Mouse (Mus musculus) megakaryocyte, adult 5-6 weeks (primary cell): ENCODE results near the gene Mre11a. TPM values are rescaled to one million over a fixed set of nuclear protein-coding genes. Genes with fewer than 3 reads are reported as not detected.
A peak's percentile ranks its signal among the peaks of the same experiment; 100 is the strongest.
"Not testable (repeated sequence)": the region's sequence is repeated elsewhere in the genome, so short reads cannot be mapped to it uniquely, and the experiment has no call there.

Experiments used
- ATAC-seq: 2 replicates; pipeline ENCODE4 v1.8.0; 2016; ENCODE audit warnings: mild to moderate bottlenecking, inconsistent platforms; ENCODE audit not compliant: poor library complexity, severe bottlenecking
- total RNA-seq, 2 experiments: library from RNA; stranded (forward) in 1 of 2; stranded (reverse) in 1 of 2; fragments of 153-499, 151-499 nt in 1 of 2; fragments of 221-1000, 200-1000 nt in 1 of 2; gene quantifications; 2 replicates each; pipeline versions ENCODE4 v1.2.3 to v1.2.4; 2015 to 2017

Gene Mre11a
- total RNA-seq, 2 experiments from 2014 or later: 19.1 to 42.1 TPM

DNA sequence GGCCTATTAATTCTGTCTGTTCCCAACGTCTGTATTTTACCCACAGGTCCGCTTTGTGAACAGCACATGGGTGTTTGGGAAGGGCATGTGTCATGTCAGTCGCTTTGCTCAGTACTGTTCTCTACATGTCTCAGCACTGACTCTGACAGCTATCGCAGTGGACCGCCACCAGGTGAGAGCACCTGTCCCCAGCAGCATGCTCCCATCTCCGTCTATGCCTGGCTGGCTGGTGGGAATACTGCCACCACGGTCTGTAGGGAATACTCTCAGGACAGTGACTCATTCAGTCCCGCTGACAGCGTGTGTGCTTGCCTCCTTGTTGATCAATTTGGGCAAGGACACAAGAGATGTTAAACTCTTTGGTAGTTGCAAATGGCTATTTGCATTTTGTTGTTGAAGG is 80.3 kb downstream of the Mre11a start:
- no peak for ATAC-seq

DNA sequence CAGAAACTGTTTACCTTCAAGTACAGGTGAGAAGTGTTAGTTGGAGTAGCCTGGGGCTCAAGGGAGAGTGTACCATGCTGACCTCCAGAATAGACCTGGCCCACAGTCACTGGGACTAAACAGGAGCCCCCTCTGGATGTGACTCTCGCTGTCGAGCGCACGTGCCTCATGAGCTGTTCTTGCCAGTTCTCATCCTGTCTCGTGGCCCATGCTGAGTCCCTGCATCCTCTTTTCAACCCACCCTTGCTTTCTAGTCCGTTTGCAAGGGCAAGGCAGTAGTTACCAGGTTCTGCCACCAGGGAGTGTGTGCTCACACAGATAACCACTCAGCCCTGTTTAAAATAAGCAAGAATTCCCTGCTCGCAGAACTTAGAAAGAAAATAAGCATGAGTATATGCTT is 82.5 kb downstream of the Mre11a start:
- peak; percentile 88 for ATAC-seq

DNA sequence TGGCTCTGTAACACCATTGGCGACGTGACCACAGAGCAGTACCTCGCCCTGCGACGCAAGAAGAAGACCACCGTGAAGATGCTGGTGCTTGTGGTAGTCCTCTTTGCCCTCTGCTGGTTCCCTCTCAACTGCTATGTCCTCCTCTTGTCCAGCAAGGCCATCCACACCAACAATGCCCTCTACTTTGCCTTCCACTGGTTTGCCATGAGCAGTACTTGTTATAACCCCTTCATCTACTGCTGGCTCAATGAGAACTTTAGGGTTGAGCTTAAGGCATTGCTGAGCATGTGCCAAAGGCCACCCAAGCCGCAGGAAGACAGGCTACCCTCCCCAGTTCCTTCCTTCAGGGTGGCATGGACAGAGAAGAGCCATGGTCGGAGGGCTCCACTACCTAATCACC is 83.9 kb downstream of the Mre11a start:
- ATAC-seq: no peak

DNA sequence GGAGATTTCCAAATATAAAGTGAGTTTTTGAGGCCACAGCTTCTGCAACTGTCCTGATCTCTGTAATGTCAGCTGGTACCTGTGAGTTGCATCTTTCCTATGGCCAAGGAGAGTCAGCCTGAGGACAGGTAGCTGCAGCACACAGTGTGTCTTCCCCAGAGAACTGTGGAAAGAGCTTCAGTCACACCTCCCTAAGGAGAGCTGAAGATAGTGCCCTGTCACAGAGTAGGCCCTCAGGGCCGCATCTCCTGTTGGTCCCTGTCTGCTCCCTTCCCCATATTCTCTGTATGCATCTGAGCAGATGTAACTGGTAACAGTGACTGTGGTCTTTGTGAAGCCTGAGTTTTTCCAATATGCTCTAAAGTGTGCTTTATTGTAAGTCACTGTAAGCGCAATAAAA is 85.9 kb downstream of the Mre11a start:
- ATAC-seq: no peak

DNA sequence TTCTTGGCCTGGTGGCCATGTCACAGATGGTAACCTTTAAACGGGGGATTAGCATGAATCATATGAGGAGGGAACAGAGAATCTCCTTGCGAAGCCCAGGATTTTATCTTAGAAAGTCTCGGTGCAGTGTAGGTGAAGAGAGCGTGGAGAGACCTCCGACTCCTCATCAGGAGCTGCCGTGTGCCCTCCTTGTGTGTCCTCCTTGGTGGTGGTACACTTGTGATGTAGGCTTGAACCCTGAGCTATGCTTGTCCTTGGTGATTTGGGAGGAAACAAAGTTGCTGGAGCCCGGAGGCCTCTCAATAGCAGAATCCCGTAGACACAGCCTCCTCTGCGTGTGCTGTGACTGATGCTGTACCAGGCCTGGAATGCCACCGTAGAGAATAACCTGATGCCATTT is 86.3 kb downstream of the Mre11a start:
- no peak for ATAC-seq

DNA sequence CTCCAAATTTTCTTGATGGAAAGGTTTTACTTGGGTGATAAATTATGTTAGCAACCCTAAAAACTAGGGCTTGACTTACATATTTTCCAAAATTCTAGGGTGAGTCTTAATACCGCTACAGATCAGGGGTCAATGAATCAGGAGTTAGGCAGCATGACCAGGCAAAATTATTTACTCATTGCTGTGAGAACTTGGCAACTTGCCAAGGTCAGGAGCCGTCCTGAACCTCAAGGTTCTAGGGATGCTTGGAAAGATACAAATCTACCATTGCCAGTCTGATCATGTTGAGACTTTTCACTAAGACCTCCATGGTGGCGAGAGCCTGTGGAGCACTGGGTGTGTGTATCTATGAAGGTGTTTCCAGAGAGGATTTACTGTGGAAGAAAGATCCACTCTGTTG is 87.1 kb downstream of the Mre11a start:
- no peak for ATAC-seq

DNA sequence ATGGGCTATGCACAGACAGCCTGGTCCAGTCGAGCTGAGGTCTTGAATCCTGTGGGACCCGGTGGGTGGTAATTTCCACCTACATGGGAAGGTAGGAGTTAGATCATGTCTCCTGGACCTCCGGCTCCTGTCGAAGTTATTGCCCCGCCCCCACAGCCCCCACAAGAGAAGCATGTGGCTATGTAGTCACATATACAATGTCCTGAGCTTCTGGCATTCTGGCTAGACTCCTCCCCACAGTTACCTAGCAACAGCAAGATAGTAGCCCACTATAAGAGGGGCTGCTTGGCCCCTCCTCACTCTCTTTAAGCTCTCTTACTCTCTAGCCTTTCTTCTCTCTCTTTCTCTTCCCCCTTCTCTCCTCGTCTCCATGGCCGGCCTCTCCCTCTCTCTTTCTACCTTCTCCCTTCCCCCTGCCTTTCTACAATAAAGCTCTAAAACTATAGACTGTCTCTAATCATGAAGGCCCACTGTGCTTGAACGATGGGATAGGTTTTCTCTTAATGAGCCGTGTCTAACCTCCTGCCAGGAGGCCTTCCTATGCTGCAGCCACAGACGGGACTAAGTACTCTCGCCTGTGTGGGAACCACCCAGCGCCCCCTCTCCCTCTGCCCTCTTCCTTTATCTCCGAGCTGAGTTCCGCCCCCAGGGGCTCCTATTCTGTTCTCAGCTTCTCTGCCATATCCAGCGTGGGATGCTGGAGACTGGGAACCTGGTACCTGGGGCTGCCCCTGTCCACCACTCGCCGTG is 87.9 kb downstream of the Mre11a start:
- no peak for ATAC-seq

DNA sequence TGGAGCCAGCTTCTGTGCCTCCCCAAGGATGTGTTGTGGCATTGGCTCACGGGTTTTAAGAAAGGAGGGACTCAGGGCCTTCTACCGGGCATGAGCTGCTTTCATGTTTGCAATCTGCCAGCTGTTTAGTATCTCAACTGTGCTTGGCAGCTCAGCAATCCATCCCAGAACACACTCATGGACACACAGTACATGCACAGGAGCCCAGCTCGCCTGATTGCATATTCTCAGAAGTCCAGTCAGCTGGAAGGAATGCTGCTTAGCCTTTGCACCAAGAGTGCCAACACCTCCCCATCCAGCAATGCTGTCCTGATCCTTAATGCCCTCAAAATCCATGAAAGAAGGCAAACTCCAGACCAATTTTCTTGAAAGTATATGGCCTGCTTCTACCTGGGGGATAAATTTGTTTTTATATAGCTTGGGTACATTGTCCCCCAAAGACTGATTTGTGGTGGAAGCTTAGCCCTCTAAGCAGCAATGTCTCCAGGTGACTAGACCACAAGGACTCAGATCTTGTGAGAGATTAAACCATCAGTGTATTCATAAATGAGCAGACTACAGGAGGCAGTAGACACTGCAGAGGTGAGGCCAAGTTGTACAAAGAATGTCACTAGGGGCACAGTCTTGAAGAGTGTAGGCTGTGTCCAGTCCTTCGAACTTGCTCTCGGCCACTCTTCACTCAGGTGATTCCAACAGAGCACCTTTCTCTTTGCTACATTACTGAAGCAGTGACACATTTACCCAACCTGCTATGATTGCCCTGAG is 91.5 kb downstream of the Mre11a start:
- ATAC-seq: no peak

DNA sequence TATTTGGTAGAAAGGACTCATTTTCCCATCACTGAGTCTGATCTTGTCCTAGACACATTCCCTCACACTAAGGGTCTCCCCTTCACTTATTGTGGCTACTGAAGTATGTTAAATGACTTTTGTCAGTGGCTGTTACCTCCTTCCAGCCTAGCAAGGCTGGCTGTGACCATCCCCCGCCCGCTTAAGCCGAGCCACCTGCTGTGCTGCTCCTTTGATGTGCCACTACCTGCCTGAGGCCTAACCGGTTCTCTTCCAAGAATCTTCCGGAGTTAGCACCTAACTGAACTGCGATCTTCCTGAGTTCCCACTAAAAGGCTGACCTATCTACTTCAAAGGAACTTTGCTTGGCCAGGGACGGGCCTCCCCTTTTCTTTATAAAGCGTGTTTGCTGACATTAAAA is 92.1 kb downstream of the Mre11a start:
- ATAC-seq: not testable (repeated sequence)

DNA sequence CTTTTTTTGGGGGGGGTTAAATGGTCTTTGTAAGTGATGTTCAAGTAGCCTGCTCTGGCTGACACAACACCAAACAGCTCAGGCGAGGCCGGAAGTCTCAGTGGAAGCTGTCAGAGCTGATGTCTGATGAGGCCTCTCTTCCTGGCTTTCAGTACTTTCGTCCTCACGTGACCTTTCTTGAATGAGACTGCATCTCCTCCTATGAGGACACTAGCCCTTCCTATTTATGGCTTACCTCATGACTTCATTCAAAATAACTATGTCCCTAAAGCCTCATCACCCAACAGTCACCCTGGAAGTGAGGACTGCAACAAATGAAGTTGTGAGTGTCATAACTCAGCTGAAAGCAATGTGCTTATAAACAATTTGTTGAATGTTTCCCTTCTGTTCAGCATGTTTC is 100.2 kb downstream of the Mre11a start:
- ATAC-seq: peak; percentile 33

DNA sequence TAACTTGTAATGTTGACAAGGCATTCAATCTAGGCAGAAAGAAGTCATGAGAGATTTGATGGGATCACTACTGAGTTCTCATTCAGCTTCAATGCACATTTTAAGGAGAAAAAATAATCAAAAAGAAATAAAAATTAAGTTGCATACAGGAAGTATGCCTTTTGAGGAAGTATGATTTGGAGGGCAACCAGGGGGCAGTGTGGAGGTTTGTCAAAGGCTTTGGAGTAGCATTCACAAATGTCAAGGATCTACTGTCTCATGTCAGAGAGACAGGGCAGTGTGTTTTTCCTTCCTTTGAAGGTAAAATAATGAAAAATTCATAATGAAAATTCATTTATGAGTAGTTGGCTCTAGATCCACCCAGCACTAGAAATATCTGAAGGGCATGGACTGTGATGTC is 100.7 kb downstream of the Mre11a start:
- peak; percentile 47; the same call in 1 of the 2 replicates for ATAC-seq

DNA sequence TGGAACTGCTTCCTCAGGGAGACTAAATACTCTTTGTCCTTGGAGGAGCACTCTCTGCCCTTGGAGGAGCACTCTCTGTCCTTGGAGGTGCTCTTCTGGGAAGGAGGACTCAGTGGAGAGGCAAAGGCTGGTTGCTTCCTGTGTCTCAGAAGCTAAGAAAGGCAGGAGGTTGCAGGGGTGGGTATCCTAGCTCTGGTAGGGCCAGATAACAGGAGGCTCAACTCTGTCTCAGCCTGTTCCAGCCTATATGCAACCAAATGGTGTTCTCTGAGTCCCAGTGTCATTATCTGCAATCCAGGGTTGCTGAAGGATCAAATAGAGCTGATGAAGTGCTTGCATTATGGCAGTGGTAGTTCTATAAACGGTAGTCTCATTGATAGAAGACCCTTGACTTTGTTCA is 101.5 kb downstream of the Mre11a start:
- no peak for ATAC-seq

Other genes with a start within 250 kb of the Mre11a start
- gene Amotl1, start 139.6 kb upstream of the Mre11a start, total RNA-seq (2015): not detected in 2 replicates
- gene Amotl1, start 139.6 kb upstream of the Mre11a start, total RNA-seq (2017): not detected in 2 replicates
- 0.09 TPM in 1 of 2 replicates, not detected in the other for gene Piwil4, start 43.9 kb upstream of the Mre11a start, total RNA-seq (2015)
- not detected in 2 replicates for gene Piwil4, start 43.9 kb upstream of the Mre11a start, total RNA-seq (2017)
- gene Fut4, start 32.3 kb upstream of the Mre11a start, total RNA-seq (2015): 6.9 and 7.2 TPM in 2 replicates
- 9.5 and 9.6 TPM in 2 replicates for gene Fut4, start 32.3 kb upstream of the Mre11a start, total RNA-seq (2017)
- gene 1700012B09Rik, start 13.6 kb upstream of the Mre11a start, total RNA-seq (2015): 3.4 and 5.6 TPM in 2 replicates
- gene 1700012B09Rik, start 13.6 kb upstream of the Mre11a start, total RNA-seq (2017): 1.2 and 1.4 TPM in 2 replicates
- gene Ankrd49, start 202 bp downstream of the Mre11a start, total RNA-seq (2015): 37.1 and 38.4 TPM in 2 replicates
- 36.6 and 46.4 TPM in 2 replicates for gene Ankrd49, start 202 bp downstream of the Mre11a start, total RNA-seq (2017)
- not detected in 2 replicates for gene Gpr83, start 75.6 kb downstream of the Mre11a start, total RNA-seq (2015)
- not detected in 2 replicates for gene Gpr83, start 75.6 kb downstream of the Mre11a start, total RNA-seq (2017)
- 0.50 TPM in 1 of 2 replicates, not detected in the other for gene Izumo1r, start 119.3 kb downstream of the Mre11a start, total RNA-seq (2015)
- 0.48 and 0.77 TPM in 2 replicates for gene Izumo1r, start 119.3 kb downstream of the Mre11a start, total RNA-seq (2017)